Mouse (Mus musculus) stomach, postnatal 0 days (tissue): ENCODE results near the gene Kcnh3.

Experiments
- CTCF ChIP-seq: IDR thresholded peaks from 2 replicates; pipeline ENCODE4 v1.5.1; 2016; ENCODE audit warnings: antibody characterized with exemption, low read depth, mild to moderate bottlenecking, moderate library complexity
- EP300 ChIP-seq: optimal IDR thresholded peaks from 2 replicates; pipeline ENCODE3; 2016; ENCODE audit warnings: antibody characterized with exemption

DNA sequence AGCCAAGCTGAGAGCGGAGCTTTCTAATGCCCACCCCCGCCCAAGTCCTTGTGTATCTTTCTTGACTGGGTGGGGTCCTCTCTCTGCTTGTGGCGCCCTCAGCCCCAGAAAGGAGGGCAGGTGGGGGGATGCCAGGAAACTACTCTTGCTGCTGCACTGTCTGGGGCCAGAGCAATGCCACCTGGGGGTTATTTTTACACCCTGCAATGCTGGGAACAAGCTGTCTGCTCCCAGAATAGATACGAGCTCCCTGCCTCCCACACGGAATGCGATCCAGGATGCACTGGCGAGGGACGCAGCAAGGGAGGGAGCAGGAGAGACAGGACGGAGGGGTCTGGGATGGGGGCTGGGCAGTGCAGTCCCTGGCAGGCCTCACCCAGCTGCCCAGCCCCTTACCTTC is 24.3 kb downstream of the Kcnh3 start:
- TF ChIP-seq CTCF (no peak), EP300 (no peak)
